ENCODE assay signal across 8 mouse cellular contexts in genomic region chr5:27792531-27793205, GRCm38 (mm10). TPM values are rescaled to one million over a fixed set of nuclear protein-coding genes. Genes with fewer than 3 reads are reported as not detected.
DNase-seq lines count a peak whose midpoint lies in the region; ATAC-seq and TF ChIP-seq lines count a peak whose summit lies in the region.

No protein-coding gene starts in this region.

- H3K36me3 ChIP-seq in heart, embryonic 12.5 days = peaks cover 15% of the 10 kb centered on the region
- H3K36me3 ChIP-seq in ES-E14 (ENCODE audit: control insufficient read depth, insufficient read depth, low read length, poor library complexity, severe bottlenecking) = peaks cover 14% of the 10 kb centered on the region
- peaks cover 5% of the 10 kb centered on the region for H3K36me3 ChIP-seq in hindbrain, embryonic 12.5 days
- H3K36me3 ChIP-seq in midbrain, embryonic 11.5 days (ENCODE audit: control insufficient read depth, insufficient read depth, low read length) = peaks cover 2% of the 10 kb centered on the region; the same call in 1 of the 2 replicates

- 52% methylated on average over 9 of the region's 9 CpGs for WGBS in heart, embryonic 12.5 days
- 61% methylated on average over 9 of the region's 9 CpGs for WGBS in hindbrain, embryonic 12.5 days
- 56% methylated on average over 9 of the region's 9 CpGs for WGBS in midbrain, embryonic 11.5 days

- DNase-seq in heart, adult 18-20 months = no peak
- DNase-seq in ES-E14 (ENCODE audit: low read depth, low spot score) = no peak
- DNase-seq in midbrain, embryonic 11.5 days (ENCODE audit: low spot score, missing footprints) = no peak
- no peak for DNase-seq in gastrocnemius, postnatal 10 days
- no peak for DNase-seq in retina, embryonic 14.5 days (ENCODE audit: low spot score)
- no peak for DNase-seq in lung, postnatal 10 days

- peak overlapping the region; percentile 81 for H3K4me3 ChIP-seq in heart, embryonic 12.5 days
- H3K4me3 ChIP-seq in ES-E14 (ENCODE audit: insufficient read depth in 1 of 2, low read depth in 1 of 2, low read length in 2 of 2, poor library complexity in 1 of 2, severe bottlenecking in 1 of 2) = peak overlapping the region; percentile 72 to 83
- H3K4me3 ChIP-seq in hindbrain, embryonic 12.5 days = peak overlapping the region; percentile 77; the same call in 1 of the 2 replicates
- peak overlapping the region; percentile 75; the same call in 1 of the 2 replicates for H3K4me3 ChIP-seq in midbrain, embryonic 11.5 days (ENCODE audit: low read depth, low read length)

- H3K27me3 ChIP-seq in heart, embryonic 12.5 days (replicated peaks) = no peaks in the 10 kb centered on the region
- H3K27me3 ChIP-seq in hindbrain, embryonic 12.5 days = no peaks in the 10 kb centered on the region
- H3K27me3 ChIP-seq in midbrain, embryonic 11.5 days (ENCODE audit: control insufficient read depth, insufficient read depth, low read length) = no peaks in the 10 kb centered on the region

- H3K9ac ChIP-seq in heart, embryonic 12.5 days = no peak overlapping the region
- peak overlapping the region; percentile 94; the same call in 1 of the 2 replicates for H3K9ac ChIP-seq in ES-E14 (ENCODE audit: insufficient read depth, low read depth, low read length, poor library complexity, severe bottlenecking)
- no peak overlapping the region for H3K9ac ChIP-seq in hindbrain, embryonic 12.5 days
- H3K9ac ChIP-seq in midbrain, embryonic 11.5 days (ENCODE audit: low read length) = no peak overlapping the region; the same call in 1 of the 2 replicates

- H3K9me3 ChIP-seq in heart, embryonic 12.5 days (replicated peaks) = no peaks in the 10 kb centered on the region
- no peaks in the 10 kb centered on the region for H3K9me3 ChIP-seq in ES-E14 (ENCODE audit: control insufficient read depth, insufficient read depth, low read depth, low read length)
- H3K9me3 ChIP-seq in hindbrain, embryonic 12.5 days (replicated peaks) = no peaks in the 10 kb centered on the region
- no peaks in the 10 kb centered on the region for H3K9me3 ChIP-seq in midbrain, embryonic 11.5 days (ENCODE audit: control insufficient read depth, low read length)

- peak overlapping the region; percentile 76 for H3K4me2 ChIP-seq in heart, embryonic 12.5 days
- H3K4me2 ChIP-seq in hindbrain, embryonic 12.5 days (replicated peaks) = peak overlapping the region; percentile 71
- H3K4me2 ChIP-seq in midbrain, embryonic 11.5 days = peak overlapping the region; percentile 70

- in situ Hi-C loops in ES-E14 (cut with MboI; ENCODE audit: low sequenced_read_pairs in 2 of 2, unreplicated experiment in 2 of 2) = no loop called here

- no peak for ATAC-seq in heart, embryonic 12.5 days (ENCODE audit: insufficient number of reproducible peaks, low FRiP score)
- ATAC-seq in hindbrain, embryonic 12.5 days (ENCODE audit: low FRiP score) = no peak
- ATAC-seq in midbrain, embryonic 11.5 days (ENCODE audit: low FRiP score) = no peak

- no peak overlapping the region for H3K27ac ChIP-seq in heart, embryonic 12.5 days (ENCODE audit: poor library complexity, severe bottlenecking)
- H3K27ac ChIP-seq in ES-E14 (ENCODE audit: insufficient read depth, low read depth, low read length, poor library complexity, severe bottlenecking) = no peak overlapping the region
- H3K27ac ChIP-seq in hindbrain, embryonic 12.5 days = no peak overlapping the region
- no peak overlapping the region for H3K27ac ChIP-seq in midbrain, embryonic 11.5 days (ENCODE audit: low read depth, low read length)

- peaks cover 25% of the 10 kb centered on the region for H3K4me1 ChIP-seq in heart, embryonic 12.5 days (replicated peaks)
- H3K4me1 ChIP-seq in ES-E14 (ENCODE audit: control insufficient read depth in 2 of 2, insufficient read depth in 2 of 2, low read length in 2 of 2, poor library complexity in 1 of 2) = 0 out of 4 replicates have a peak, but pooled peaks cover 2% of the 10 kb centered on the region in 2 experiments
- peaks cover 25% of the 10 kb centered on the region for H3K4me1 ChIP-seq in hindbrain, embryonic 12.5 days
- H3K4me1 ChIP-seq in midbrain, embryonic 11.5 days (ENCODE audit: control insufficient read depth, insufficient read depth, low read length) = peaks cover 21% of the 10 kb centered on the region

TF ChIP-seq in ES-E14, 5 proteins besides CTCF, POLR2A, EP300 and RAD21:
- no peak for TF ChIP-seq ZNF384 (IDR thresholded peaks at IDR 0.05; ENCODE audit: low read depth, low read length)
- no peak for TF ChIP-seq CHD2 (IDR thresholded peaks at IDR 0.05; ENCODE audit: low read depth, low read length)
- TF ChIP-seq ZC3H11A (IDR thresholded peaks at IDR 0.05; ENCODE audit: borderline replicate concordance, low read depth, low read length) = no peak
- no peak for TF ChIP-seq HCFC1 (IDR thresholded peaks at IDR 0.05; ENCODE audit: borderline replicate concordance, insufficient read depth, low read length)

RNA-seq across cellular contexts. Expression of gene Paxip1, which starts 1.2 kb away (rescaled TPM):
- 26.2 and 34.1 TPM in 2 replicates for polyA plus RNA-seq in heart, embryonic 12.5 days (2016; fragmentation: Nextera tagmentation; extraction: Ambion mirVana)
- 10 to 100 TPM; 13.6 to 16.1 TPM for total RNA-seq in heart, adult 18-20 months (2021)
- 48.8 and 49.3 TPM in 2 replicates for total RNA-seq in ES-E14 (2012; rRNA removed)
- polyA plus RNA-seq in hindbrain, embryonic 12.5 days (2016; fragmentation: Nextera tagmentation; extraction: Ambion mirVana) = 39.1 and 42.2 TPM in 2 replicates
- polyA plus RNA-seq in midbrain, embryonic 11.5 days (2014; fragmentation: Nextera tagmentation; extraction: Ambion mirVana) = 42.2 and 46.4 TPM in 2 replicates
- 10 to 100 TPM; 12.5 to 21.0 TPM for total RNA-seq in gastrocnemius, postnatal 10 days (2021)

RNA-seq across cellular contexts. Expression of gene Htr5a, which starts 49.3 kb away (rescaled TPM):
- not detected in 2 replicates for polyA plus RNA-seq in heart, embryonic 12.5 days (2016; fragmentation: Nextera tagmentation; extraction: Ambion mirVana)
- not detected for total RNA-seq in heart, adult 18-20 months (2021)
- 0.04 TPM in 1 of 2 replicates, not detected in the other for total RNA-seq in ES-E14 (2012; rRNA removed)
- polyA plus RNA-seq in hindbrain, embryonic 12.5 days (2016; fragmentation: Nextera tagmentation; extraction: Ambion mirVana) = 0.10 and 0.22 TPM in 2 replicates
- 0.04 TPM in 1 of 2 replicates, not detected in the other for polyA plus RNA-seq in midbrain, embryonic 11.5 days (2014; fragmentation: Nextera tagmentation; extraction: Ambion mirVana)
- total RNA-seq in gastrocnemius, postnatal 10 days (2021) = under 1 TPM in 1 of 2 experiments, not detected in 1; 0.05 TPM
